Mouse (Mus musculus): Measurements from ENCODE around the gene Mitf. TPM values are rescaled to one million over a fixed set of nuclear protein-coding genes. Genes with fewer than 3 reads are reported as not detected.

Mitf gene
- polyA plus RNA-seq, 1 experiment = 6.1 TPM

GRCm38 (mm10) chr6:97866575-97866974 lies 59.7 kb downstream of the Mitf start:
- Histone ChIP-seq H3K4me1 (ENCODE audit: control insufficient read depth, insufficient read depth, low read length) (no peaks in the 10 kb centered on the region; the same call in 1 of the 2 replicates), H3K4me3 (replicated peaks; ENCODE audit: extremely low read depth, low read depth, low read length) (no peak overlapping the region)
- TF ChIP-seq POLR2A (IDR thresholded peaks at IDR 0.05; ENCODE audit: borderline replicate concordance, extremely low read depth, low read depth, low read length) (no peak), CTCF (IDR thresholded peaks at IDR 0.05; ENCODE audit: insufficient read depth, low read length) (no peak)
- 78% methylated on average over 7 of the region's 7 CpGs for WGBS
- no peak for DNase-seq

DNA sequence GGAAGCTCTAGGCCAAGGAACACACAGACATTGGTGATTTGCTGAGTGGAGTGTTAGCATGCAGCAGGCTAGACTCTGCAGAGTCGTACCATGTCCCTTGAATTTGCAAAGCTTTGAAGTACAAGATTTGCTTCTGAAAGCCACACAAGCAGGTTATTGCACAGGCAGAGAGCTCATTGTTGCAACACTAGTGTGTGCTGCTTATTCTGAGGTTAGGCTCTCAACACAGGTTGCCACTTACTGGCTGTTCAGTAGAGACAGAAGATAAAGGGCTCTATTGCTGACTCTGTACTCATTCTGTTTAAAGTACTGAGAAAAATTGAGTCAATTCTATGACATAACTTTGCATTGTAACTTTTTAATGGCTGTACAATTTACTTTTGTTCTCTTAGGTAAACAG lies 61.2 kb downstream of the Mitf start:
- no peak for TF ChIP-seq CTCF (IDR thresholded peaks at IDR 0.05; ENCODE audit: insufficient read depth, low read length)
- WGBS = 74% methylated on average over 1 of the region's 1 CpGs
- Histone ChIP-seq H3K4me3 (replicated peaks; ENCODE audit: extremely low read depth, low read depth, low read length) (no peak overlapping the region), H3K4me1 (ENCODE audit: control insufficient read depth, insufficient read depth, low read length) (peaks cover 3% of the 10 kb centered on the region)
- DNase-seq = no peak

GRCm38 (mm10) chr6:97869953-97870352 lies 63.1 kb downstream of the Mitf start:
- H3K4me1 ChIP-seq (ENCODE audit: control insufficient read depth, insufficient read depth, low read length) = peaks cover 3% of the 10 kb centered on the region
- no peak for DNase-seq
- H3K4me3 ChIP-seq (replicated peaks; ENCODE audit: extremely low read depth, low read depth, low read length) = no peak overlapping the region
- TF ChIP-seq POLR2A (IDR thresholded peaks at IDR 0.05; ENCODE audit: borderline replicate concordance, extremely low read depth, low read depth, low read length) (no peak), CTCF (IDR thresholded peaks at IDR 0.05; ENCODE audit: insufficient read depth, low read length) (no peak)
- 45% methylated on average over 4 of the region's 4 CpGs for WGBS

DNA sequence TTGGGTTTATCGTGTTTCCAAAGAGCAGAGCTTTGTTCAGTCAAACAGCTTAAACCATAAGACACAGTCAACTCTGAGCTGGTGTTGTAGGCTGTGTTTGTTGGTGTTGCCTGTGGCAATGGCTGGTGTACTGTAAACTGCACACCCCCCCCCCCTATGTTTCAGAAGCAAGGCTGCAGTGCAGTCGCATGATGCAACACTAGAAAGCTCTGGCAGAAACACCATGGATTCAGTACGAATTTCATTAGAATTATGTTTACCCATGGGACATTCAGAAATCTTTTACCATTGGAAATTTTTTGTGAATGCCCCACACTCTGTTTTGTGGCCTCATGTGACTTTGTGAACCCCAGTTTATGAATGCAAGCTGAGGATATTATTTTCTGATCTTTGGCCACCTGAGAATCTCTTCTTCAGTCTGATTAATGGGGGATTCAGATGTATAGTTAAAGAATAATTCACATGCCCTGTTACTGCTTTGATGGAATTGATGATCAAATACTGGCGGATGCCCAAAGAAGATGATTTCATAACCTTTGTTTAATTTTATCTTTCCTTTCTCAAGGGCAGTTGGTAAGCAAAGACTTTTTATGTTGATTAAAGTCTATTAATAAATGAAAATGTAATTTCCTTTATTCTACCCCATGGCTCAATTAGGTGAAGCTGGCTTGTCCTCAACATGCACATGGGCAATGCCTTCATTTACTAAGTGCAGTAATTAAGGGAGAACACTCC lies 64.6 kb downstream of the Mitf start:
- peaks cover 3% of the 10 kb centered on the region for H3K4me1 ChIP-seq (ENCODE audit: control insufficient read depth, insufficient read depth, low read length)
- TF ChIP-seq CTCF (IDR thresholded peaks at IDR 0.05; ENCODE audit: insufficient read depth, low read length) = no peak
- TF ChIP-seq POLR2A (IDR thresholded peaks at IDR 0.05; ENCODE audit: borderline replicate concordance, extremely low read depth, low read depth, low read length) = no peak
- WGBS = 66% methylated on average over 4 of the region's 4 CpGs
- no peak overlapping the region for H3K4me3 ChIP-seq (replicated peaks; ENCODE audit: extremely low read depth, low read depth, low read length)
- no peak for DNase-seq

GRCm38 (mm10) chr6:97873102-97873501 lies 66.2 kb downstream of the Mitf start:
- DNase-seq = no peak
- Histone ChIP-seq H3K4me1 (ENCODE audit: control insufficient read depth, insufficient read depth, low read length) (peaks cover 3% of the 10 kb centered on the region), H3K4me3 (replicated peaks; ENCODE audit: extremely low read depth, low read depth, low read length) (no peak overlapping the region)
- TF ChIP-seq POLR2A (IDR thresholded peaks at IDR 0.05; ENCODE audit: borderline replicate concordance, extremely low read depth, low read depth, low read length) = no peak
- TF ChIP-seq CTCF (IDR thresholded peaks at IDR 0.05; ENCODE audit: insufficient read depth, low read length) = no peak
- WGBS = 83% methylated on average over 2 of the region's 2 CpGs

DNA sequence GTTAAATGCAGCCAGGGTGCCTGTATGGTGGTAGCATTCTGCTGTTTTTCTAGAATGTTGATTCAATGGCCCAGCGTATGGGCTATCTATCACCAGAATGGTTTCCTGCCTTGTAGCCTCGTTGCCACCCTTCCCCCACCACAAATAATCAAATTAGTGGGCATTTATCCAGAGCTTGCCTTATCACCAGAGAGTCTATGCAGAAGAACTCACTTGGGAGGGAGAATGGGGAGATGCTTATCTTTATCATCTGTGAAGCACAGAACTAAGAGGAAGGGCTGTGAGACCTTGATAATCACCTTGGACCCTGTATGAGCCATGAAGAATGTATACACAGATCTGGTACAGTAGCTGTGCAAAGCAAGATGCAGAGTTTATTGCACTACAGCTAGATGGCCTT lies 70.1 kb downstream of the Mitf start:
- WGBS = 41% methylated on average over 2 of the region's 2 CpGs

DNA sequence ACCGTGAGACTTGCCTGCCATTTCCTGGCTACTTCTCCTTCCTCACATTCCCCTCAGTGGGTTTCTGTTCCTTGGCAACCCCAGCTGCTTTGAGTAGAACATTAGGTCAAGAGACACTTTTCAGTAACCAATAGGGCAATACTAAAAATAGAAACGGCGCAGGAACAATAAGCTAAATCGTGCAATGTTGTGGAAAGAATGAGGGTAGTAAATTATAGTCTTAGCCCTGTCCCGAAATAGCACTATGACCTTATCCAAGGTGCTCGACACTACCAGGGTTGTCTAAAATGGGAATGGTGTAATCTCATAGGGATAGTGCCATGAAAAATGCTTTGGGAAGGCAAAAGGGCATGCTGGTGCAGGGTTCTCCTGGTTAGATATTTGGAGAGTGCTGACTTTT lies 70.6 kb downstream of the Mitf start:
- TF ChIP-seq POLR2A (IDR thresholded peaks at IDR 0.05; ENCODE audit: borderline replicate concordance, extremely low read depth, low read depth, low read length) (no peak), CTCF (IDR thresholded peaks at IDR 0.05; ENCODE audit: insufficient read depth, low read length) (no peak)
- WGBS = 67% methylated on average over 6 of the region's 6 CpGs
- no peak for DNase-seq
- Histone ChIP-seq H3K4me1 (ENCODE audit: control insufficient read depth, insufficient read depth, low read length) (peaks cover 2% of the 10 kb centered on the region), H3K4me3 (replicated peaks; ENCODE audit: extremely low read depth, low read depth, low read length) (no peak overlapping the region)

More for the DNA sequence above, 70.1 kb downstream of the Mitf start:
- Histone ChIP-seq H3K4me1 (ENCODE audit: control insufficient read depth, insufficient read depth, low read length) (peaks cover 2% of the 10 kb centered on the region), H3K4me3 (replicated peaks; ENCODE audit: extremely low read depth, low read depth, low read length) (no peak overlapping the region)
- DNase-seq = no peak
- TF ChIP-seq POLR2A (IDR thresholded peaks at IDR 0.05; ENCODE audit: borderline replicate concordance, extremely low read depth, low read depth, low read length) = no peak
- TF ChIP-seq CTCF (IDR thresholded peaks at IDR 0.05; ENCODE audit: insufficient read depth, low read length) = no peak

DNA sequence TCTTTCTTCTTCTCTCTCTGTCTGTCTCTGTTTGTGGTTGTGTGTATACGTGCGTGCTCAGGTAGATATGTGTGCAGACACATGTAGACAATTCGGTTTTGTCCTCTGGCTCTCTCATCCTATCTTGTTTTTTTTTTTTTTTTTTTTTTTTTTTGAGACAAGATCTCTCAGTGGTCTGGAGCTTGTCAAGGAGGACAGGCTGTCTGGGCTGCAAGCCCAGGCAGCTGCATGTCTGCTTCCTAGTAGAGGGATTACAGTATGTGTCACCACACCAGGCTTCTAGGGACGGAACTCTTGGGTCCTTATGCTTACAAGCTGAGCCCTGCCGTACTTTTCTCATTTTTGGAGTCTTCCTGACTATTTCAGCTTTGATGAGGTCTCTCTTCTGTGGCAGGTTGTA lies 73.5 kb downstream of the Mitf start:
- H3K4me3 ChIP-seq (replicated peaks; ENCODE audit: extremely low read depth, low read depth, low read length) = no peak overlapping the region
- H3K4me1 ChIP-seq (ENCODE audit: control insufficient read depth, insufficient read depth, low read length) = peaks cover 2% of the 10 kb centered on the region; the same call in 1 of the 2 replicates
- TF ChIP-seq POLR2A (IDR thresholded peaks at IDR 0.05; ENCODE audit: borderline replicate concordance, extremely low read depth, low read depth, low read length) = no peak
- TF ChIP-seq CTCF (IDR thresholded peaks at IDR 0.05; ENCODE audit: insufficient read depth, low read length) = no peak
- DNase-seq = no peak
- 79% methylated on average over 5 of the region's 5 CpGs for WGBS

- DNase-seq = no peak
- TF ChIP-seq CTCF (IDR thresholded peaks at IDR 0.05; ENCODE audit: insufficient read depth, low read length) (no peak), POLR2A (IDR thresholded peaks at IDR 0.05; ENCODE audit: borderline replicate concordance, extremely low read depth, low read depth, low read length) (no peak)
- peaks cover 2% of the 10 kb centered on the region; the same call in 1 of the 2 replicates for H3K4me1 ChIP-seq (ENCODE audit: control insufficient read depth, insufficient read depth, low read length)
- H3K4me3 ChIP-seq (replicated peaks; ENCODE audit: extremely low read depth, low read depth, low read length) = no peak overlapping the region
- 55% methylated on average over 3 of the region's 3 CpGs for WGBS
Measured at GRCm38 (mm10) chr6:97881935-97882334, 75.1 kb downstream of the Mitf start.

DNA sequence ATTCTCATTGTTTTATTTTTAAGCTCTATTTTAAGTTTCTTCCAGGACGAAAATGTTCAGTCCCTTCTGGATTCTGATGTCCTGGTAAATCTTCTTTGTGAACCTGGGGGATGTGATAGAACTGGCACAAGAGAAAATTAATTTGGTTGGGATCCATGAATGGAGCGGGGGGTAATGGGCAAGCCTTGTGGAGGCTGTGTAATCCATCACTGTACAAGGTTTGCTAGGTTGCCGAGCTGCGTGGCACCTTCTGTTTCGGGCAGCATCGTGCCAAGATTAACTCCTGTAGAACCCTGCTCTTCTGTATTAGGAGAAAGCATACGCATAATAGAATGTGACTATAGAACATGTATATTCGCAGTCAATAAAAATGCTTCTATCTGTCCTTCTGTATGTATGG lies 76.1 kb downstream of the Mitf start:
- no peak for DNase-seq
- no peak for TF ChIP-seq POLR2A (IDR thresholded peaks at IDR 0.05; ENCODE audit: borderline replicate concordance, extremely low read depth, low read depth, low read length)
- no peak for TF ChIP-seq CTCF (IDR thresholded peaks at IDR 0.05; ENCODE audit: insufficient read depth, low read length)
- Histone ChIP-seq H3K4me1 (ENCODE audit: control insufficient read depth, insufficient read depth, low read length) (peaks cover 2% of the 10 kb centered on the region; the same call in 1 of the 2 replicates), H3K4me3 (replicated peaks; ENCODE audit: extremely low read depth, low read depth, low read length) (no peak overlapping the region)
- WGBS = 88% methylated on average over 8 of the region's 8 CpGs
